Mouse (Mus musculus) lung, postnatal 0 days (tissue): ENCODE measurements around the gene Jdp2.

ENCODE experiments used
- CTCF ChIP-seq: IDR thresholded peaks from 2 replicates; pipeline ENCODE4 v1.5.1; 2016; ENCODE audit warnings: antibody characterized with exemption, mild to moderate bottlenecking
- EP300 ChIP-seq: IDR thresholded peaks from 2 replicates; pipeline ENCODE4 v1.6.1; 2016; ENCODE audit warnings: antibody characterized with exemption, mild to moderate bottlenecking, control low read depth

GRCm38 (mm10) chr12:85598053-85598452 lies 774 bp upstream of the Jdp2 start:
- TF ChIP-seq CTCF = no peak
- no peak for TF ChIP-seq EP300
